Comparison of ENCODE assay signal across 25 mouse cellular contexts in genomic region chr11:8772541-8772940, GRCm38 (mm10).
A peak's percentile ranks its signal among the peaks of the same experiment; 100 is the strongest.
DNase-seq lines count a peak whose midpoint lies in the region; ATAC-seq lines count a peak whose summit lies in the region.
"Had no signal": no experiment of that assay in that cellular context is flagged by ENCODE, and none has a peak within 500 bp of the region (broad histone marks: within the 10 kb centered on the region; RNA-seq: fewer than 3 reads in every experiment).

No protein-coding gene starts in this region.

- peak; percentile 8 to 20 for DNase-seq in cerebellum, postnatal 14 days
- no peak for DNase-seq in cerebellum, postnatal 25 days
- DNase-seq in intestine, embryonic 14.5 days (ENCODE audit: low spot score): peak; percentile 24
- DNase-seq in heart, adult 9 months (ENCODE audit: low spot score in 2 of 2): peak; percentile 34 to 42
- peak; percentile 11 to 24 for DNase-seq in heart, postnatal 14 days
- DNase-seq in spleen, postnatal 10 days (ENCODE audit: low spot score in 2 of 2): no peak
- no peak for DNase-seq in gastrocnemius, adult 18-20 months (ENCODE audit: low spot score)
- DNase-seq: adrenal gland, postnatal 10 days; cerebellum, adult 2 months; gastrocnemius, postnatal 36 days; kidney, adult 9 months; kidney, postnatal 14 days; liver; right cerebral cortex, adult 18-20 months; thymus, adult 18-20 months; thymus, postnatal 4 days had no signal

- WGBS in intestine, embryonic 14.5 days: 75% methylated on average over 5 of the region's 5 CpGs
- 82% methylated on average over 5 of the region's 5 CpGs for WGBS in intestine, embryonic 15.5 days

- ATAC-seq in intestine, embryonic 14.5 days (replicated peaks; ENCODE audit: low FRiP score, low TSS enrichment, low read depth): no peak
- no peak for ATAC-seq in intestine, embryonic 15.5 days
- ATAC-seq: forebrain, embryonic 16.5 days; intestine, embryonic 16.5 days had no signal

- no peaks in the 10 kb centered on the region for H3K27me3 ChIP-seq in intestine, embryonic 14.5 days (replicated peaks; ENCODE audit: control insufficient read depth, insufficient read depth, low read length)
- H3K27me3 ChIP-seq in intestine, embryonic 15.5 days (replicated peaks): no peaks in the 10 kb centered on the region
- H3K27me3 ChIP-seq: liver, embryonic 15.5 days; neural tube, embryonic 15.5 days had no signal

- H3K4me2 ChIP-seq in intestine, embryonic 14.5 days (ENCODE audit: low read length): no peak overlapping the region
- no peak overlapping the region for H3K4me2 ChIP-seq in intestine, embryonic 15.5 days (replicated peaks)
- H3K4me2 ChIP-seq: hindbrain, embryonic 14.5 days; liver, embryonic 15.5 days; neural tube, embryonic 15.5 days had no signal

- no peak overlapping the region for H3K4me3 ChIP-seq in intestine, embryonic 14.5 days (ENCODE audit: low read depth, low read length)
- no peak overlapping the region for H3K4me3 ChIP-seq in intestine, embryonic 15.5 days (replicated peaks)
- H3K4me3 ChIP-seq: forebrain, embryonic 10.5 days; limb, embryonic 10.5 days; liver, embryonic 15.5 days; midbrain, embryonic 10.5 days; neural tube, embryonic 15.5 days had no signal

- H3K36me3 ChIP-seq in intestine, embryonic 14.5 days (ENCODE audit: control insufficient read depth, insufficient read depth, low read length): no peaks in the 10 kb centered on the region
- H3K36me3 ChIP-seq in intestine, embryonic 15.5 days: no peaks in the 10 kb centered on the region
- H3K36me3 ChIP-seq: forebrain, embryonic 10.5 days; limb, embryonic 10.5 days; liver, embryonic 15.5 days; midbrain, embryonic 10.5 days; neural tube, embryonic 15.5 days had no signal

- H3K4me1 ChIP-seq in intestine, embryonic 14.5 days (replicated peaks; ENCODE audit: control insufficient read depth, insufficient read depth, low read length): no peaks in the 10 kb centered on the region
- no peaks in the 10 kb centered on the region for H3K4me1 ChIP-seq in intestine, embryonic 15.5 days (replicated peaks)
- H3K4me1 ChIP-seq: forebrain, embryonic 10.5 days; liver, embryonic 15.5 days; midbrain, embryonic 10.5 days; neural tube, embryonic 15.5 days had no signal

- no peak overlapping the region for H3K27ac ChIP-seq in intestine, embryonic 14.5 days (ENCODE audit: low read depth)
- no peak overlapping the region for H3K27ac ChIP-seq in intestine, embryonic 15.5 days
- H3K27ac ChIP-seq: forebrain, embryonic 10.5 days; hindbrain, embryonic 14.5 days; liver, embryonic 15.5 days; midbrain, embryonic 10.5 days; neural tube, embryonic 15.5 days had no signal

- H3K9ac ChIP-seq in intestine, embryonic 14.5 days (ENCODE audit: low read length): no peak overlapping the region
- H3K9ac ChIP-seq in intestine, embryonic 15.5 days: no peak overlapping the region
- H3K9ac ChIP-seq: hindbrain, embryonic 14.5 days; liver, embryonic 15.5 days; neural tube, embryonic 15.5 days had no signal

- no peaks in the 10 kb centered on the region for H3K9me3 ChIP-seq in intestine, embryonic 14.5 days (ENCODE audit: control insufficient read depth, low read length)
- H3K9me3 ChIP-seq in intestine, embryonic 15.5 days: no peaks in the 10 kb centered on the region
- H3K9me3 ChIP-seq: forebrain, embryonic 10.5 days; limb, embryonic 10.5 days; liver, embryonic 15.5 days; midbrain, embryonic 10.5 days; neural tube, embryonic 15.5 days had no signal

- intact Hi-C loops in heart, postnatal 14 days (cut with DNase I): no loop called here

Comparison
In these comparisons a context has a peak if more than half of its experiments do, and no peak if none do; other contexts are left out.
1. DNase-seq: peak in cerebellum, postnatal 14 days (2 of 2), intestine, embryonic 14.5 days (single experiment), heart, adult 9 months (2 of 2) and heart, postnatal 14 days (2 of 2); none in cerebellum, postnatal 25 days (0 of 2), spleen, postnatal 10 days (0 of 2) and gastrocnemius, adult 18-20 months (single experiment).